Mouse (Mus musculus) cerebellum, adult 18-20 months (tissue): Measurements from ENCODE around the gene Timm8a1.
A peak's percentile ranks its signal among the peaks of the same experiment; 100 is the strongest.
"Not testable (repeated sequence)": the region's sequence is repeated elsewhere in the genome, so short reads cannot be mapped to it uniquely, and the experiment has no call there.

Source experiments
- DNase-seq, 2 experiments: peaks; one replicate each; pipeline ENCODE4 v3.0.0; 2021

Gene Timm8a1

DNA sequence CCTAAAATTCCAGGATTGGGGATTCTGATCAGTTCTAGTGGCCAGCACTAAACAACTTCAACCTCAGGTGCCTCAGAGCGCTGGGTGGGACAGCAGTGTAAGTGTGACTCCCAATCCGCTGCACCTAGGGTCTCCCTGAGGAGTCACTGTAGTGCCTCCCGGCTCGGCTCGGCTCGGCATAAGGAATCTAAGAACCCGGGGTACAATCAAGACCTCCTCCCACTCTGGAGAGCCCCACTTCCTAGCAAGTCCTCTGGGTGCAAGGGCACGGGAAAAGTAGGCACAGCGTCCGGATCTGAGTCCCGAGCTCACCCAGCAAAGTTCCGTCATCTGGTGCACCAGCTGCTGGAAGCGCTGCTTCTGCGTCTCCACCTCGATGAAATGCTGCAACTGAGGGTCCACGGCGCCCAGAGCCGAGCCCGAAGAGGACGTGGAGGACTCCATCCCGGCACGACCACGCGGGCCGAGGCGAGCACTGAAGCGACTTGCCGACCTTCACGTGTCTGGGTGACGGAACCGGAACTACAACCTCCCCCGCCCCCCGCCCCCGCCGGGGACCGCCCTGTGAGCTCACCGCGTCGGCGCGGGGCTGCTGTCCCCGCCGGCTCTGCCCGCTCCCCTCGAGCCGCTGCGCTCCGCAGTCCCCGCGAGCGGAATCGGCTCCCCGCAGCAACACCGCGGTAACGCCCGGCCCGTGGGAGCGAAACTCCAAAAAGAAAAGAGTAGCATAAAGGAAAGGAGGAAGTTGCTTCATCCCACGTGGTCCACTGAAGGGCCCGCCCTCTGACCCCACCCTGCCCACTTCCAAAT is at the start of gene Timm8a1:
TSS of gene Timm8a1 (minus strand) at position 721 of the 810 bp plus-strand sequence.
- DNase-seq, result peak; percentile 33 to 55

DNA sequence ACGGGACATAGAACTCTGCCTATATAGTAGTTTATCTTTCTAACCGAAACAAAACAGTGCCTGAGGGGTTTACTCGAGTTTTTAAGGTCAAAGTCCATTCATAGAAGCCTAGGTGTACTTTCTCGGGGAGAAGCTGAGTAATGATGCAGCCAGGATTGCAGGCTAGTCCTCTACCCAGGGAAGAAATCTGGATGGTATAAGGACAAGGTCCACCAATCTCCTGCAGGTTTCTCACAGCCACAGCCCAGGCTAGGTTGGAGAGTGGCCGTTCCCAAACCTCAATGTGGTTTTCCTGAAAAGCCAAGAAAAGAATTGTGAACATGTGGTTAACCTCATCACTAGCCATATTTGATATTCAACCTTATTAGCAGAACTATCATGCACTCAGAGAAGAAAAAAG is 48.2 kb upstream of the Timm8a1 start:
- no peak for DNase-seq

DNA sequence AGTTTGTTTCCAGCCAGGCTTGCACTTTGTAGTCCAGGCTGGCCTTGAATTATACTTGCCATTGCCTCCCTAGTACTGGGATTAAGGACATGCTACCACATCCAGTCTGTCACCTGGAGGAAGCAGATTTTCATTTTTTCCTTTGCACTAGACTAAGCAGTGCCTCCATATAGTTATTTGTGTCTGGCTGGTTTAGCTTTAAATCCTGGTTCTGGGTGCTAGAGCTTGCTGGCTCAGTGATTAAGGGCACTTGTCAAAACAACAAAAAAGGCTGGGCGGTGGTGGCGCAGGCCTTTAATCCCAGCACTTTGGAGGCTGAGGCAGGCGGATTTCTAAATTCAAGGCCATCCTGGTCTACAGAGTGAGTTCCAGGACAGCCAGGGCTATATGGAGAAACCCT is 47.3 kb upstream of the Timm8a1 start:
- DNase-seq, result no peak

DNA sequence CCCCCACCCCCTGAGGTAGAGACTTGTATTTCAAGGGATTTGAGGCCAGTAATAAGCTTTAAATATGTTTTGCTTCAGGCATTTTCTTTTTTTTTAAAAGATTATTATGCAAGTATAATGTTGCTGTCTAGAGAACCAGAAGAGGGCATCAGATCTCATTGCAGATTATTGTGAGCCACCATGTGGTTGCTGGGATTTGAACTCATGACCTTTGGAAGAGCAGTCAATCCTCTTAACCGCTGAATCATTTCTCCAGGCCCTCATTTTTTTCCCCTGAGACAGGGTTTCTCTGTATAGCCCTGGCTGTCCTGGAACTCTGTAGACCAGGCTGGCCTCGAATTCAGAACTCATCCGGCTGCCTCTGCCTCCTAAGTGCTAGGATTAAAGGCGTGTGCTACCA is 46.6 kb upstream of the Timm8a1 start:
- DNase-seq, result no peak

DNA sequence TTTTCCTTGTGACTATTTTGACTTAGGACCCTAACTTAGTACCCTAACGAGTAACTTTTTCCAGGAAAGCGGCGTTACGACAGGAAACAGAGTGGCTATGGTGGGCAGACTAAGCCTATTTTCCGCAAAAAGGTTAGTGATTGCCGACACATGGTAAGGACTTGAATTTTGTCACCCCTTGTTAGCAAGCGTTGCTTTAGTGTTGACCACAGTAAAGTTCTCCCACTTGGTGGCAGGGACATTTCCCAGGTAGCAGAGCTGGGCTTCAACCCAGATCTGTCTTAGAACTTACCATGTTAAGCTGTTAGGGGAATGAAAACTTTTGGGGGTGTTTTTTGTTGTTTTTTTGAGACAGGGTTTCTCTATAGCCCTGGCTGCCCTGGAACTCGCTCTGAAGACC is 44.8 kb upstream of the Timm8a1 start:
- no peak for DNase-seq

DNA sequence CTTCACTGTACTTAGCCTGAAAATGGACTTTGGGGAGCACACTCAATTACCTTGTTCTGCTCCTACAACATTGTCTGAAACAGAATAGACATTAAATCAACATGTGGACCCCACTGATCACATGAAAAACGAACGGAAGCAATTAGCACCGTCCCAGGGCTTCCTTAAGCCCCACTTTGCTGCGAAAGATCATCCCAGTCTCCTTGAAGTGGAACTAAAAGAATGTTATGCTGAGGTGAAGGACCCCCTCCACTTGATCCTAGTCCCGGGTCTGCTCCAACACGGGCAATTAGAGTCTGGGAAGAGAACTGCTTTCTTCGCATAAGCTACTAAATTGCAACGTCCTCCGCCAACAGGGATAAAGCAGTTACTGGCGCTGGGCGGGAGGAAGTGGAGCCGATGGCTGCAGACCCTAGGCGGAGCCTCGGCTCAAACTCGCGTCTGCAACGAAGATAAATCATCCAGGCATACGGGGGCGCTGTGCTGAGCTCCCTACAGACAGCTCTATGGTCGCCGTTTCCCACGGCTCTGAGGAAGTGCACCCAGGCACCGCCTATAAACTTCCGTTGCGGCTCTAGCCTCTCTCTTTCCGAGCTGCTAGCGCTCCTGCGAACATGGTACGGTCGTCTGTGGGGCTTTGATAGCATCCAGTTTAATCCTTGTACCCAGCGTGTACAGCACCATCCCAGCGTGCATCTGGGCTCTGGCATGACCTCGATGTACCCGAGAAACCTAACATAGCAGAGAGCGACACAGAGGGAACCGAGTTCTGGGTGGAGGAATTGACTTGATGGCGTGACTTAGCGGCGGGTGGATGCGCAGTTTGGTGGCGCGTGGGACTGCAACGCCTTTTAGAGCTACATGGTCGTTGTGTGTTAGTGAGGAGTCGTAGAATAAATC is 43.7 kb upstream of the Timm8a1 start, which contains the start of gene Rpl36a:
TSS of gene Rpl36a (plus strand) at position 552 of the 900 bp plus-strand sequence.
- DNase-seq, result peak; percentile 87 to 90

DNA sequence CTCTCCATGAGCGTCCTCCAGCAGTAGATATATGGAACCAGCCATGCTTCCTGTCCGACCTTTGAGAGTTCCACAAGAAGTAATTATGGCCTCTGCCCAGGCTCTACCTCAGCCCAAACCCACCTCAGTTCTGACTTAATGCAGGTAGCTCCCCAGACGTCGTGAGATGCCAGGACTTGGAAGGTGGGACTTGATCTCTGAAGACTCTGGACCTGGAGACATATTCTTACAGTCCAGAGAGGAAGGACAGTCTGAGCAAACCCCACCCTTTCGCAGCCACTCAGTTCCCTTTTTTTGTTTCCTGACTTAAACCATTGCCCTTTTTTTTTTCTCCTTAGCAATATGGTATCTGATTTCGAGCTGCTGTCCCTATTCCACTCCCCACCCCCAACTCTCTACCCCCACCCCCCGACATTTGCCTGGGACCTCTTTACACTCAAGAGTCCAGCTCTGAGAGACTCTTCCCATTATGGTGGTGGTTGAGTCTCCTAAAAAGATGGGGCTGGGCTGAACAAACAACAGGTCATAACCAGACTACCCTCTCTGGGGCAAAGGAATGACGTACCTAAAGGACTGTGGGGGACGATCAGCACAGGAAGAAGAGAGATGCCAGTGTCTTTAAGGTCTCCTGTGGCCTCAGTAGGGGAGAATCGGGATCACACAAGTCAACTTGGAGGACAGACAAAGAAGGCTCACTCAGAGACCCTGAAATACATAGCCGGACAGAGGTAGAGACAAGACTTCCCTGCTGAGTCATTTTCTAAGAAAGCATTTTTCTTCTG is 41.4 kb upstream of the Timm8a1 start, which contains the start of gene Btk:
TSS of gene Btk (minus strand) at position 683 of the 782 bp plus-strand sequence.
- DNase-seq, result no peak

DNA sequence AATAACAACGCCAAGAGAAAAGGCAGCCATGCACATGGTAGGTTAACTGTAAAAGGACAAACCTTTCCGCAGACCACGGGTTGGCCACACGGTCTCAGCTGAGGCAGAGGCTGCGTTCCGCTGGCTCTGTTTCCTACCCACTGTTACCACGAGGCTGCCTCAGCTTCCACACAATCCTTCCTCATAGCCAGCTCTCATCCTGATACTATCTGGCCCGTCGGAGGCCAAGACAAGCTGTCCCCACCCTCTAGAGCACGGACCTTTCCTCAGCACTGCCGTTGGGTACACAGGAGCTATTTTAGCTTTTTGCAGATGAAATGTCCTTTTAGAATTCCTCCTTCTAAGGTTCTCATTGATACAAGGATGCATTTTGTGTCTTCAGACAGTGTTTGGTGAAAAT is 40.6 kb upstream of the Timm8a1 start:
- no peak for DNase-seq

DNA sequence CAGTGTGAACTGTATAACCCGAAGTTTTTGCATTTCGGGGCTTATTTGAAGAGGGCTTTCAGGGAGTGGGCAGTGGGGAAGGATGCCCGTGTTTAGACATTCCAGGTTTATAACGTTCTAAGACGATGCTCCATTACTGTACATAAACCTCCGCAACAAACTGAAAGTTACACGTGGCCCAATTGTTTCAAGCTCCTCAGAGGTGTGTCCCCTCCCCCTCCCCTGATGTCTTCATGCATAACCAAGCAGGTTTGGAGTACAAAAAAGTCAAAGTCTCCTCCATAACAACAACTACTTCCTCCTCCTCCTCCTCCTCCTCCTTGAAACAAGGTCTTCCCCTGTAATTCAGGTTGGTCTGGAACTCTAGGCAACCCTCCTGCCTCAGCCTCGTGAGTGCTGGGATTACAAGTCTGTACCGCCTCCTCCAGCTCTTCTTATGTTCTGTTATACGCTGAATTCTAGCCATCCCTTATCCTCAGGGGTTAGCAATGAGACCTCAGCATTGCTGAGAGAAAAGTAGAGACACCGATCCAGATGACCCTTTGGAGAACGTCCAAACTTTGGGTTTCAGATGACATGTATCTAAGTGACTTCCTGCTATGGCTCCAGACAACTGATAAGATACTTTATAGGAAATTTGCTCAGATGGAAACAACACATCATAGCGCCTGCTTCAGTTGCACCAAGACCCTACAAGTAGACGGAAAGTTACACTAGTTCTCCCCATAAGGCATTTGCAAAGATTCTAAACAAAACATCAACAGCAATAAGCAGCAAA is 39.1 kb upstream of the Timm8a1 start:
- no peak for DNase-seq

DNA sequence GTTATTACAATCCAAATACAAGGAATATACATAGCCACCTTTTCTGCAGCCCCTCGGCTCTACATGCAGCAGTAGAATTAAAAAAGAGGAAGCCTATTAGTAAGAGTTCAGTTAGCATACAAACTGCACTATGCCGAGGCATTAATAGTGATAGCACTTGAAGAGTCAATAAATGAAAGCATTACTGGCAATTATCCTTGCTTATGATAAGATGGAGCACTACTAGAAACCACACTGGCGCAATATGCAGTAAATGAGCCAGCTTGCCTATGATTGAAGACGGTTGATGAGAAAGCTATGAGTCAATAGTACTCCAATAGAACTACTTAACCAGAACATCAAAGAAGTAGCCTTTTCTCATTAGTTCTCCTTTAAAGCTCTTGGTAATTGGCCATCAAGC is 36.2 kb upstream of the Timm8a1 start:
- DNase-seq, result no peak

DNA sequence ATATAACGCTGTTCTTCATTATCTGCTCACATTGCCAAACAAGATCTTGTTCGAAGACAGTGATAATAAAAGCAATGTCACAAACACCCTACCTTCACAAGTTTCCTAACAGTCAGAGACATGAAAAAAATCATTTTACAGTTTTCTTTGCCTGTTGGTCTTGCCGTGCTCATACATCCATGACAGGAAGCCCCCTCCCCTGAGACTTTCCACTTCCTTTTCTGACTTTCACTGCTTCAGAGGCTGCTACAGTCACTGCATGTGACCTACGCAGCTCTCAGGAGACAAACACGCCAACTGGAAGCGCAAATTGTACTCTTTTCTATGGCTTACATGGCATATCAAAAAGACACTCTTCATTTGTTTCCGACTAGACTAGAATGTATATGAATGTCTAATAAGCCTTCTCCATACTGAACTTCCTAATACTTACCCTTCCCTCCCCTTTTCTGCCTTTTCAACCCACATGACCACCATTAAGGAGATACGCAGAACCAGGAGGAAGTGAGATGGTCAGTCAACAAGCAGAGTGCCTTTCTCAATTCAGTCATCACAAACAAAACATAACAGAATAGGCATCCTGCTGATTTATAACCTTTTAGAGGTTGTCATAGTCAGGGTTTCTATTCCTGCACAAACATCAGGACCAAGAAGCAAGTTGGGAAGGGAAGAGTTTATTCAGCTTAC is 25.0 kb upstream of the Timm8a1 start:
- DNase-seq, result no peak

DNA sequence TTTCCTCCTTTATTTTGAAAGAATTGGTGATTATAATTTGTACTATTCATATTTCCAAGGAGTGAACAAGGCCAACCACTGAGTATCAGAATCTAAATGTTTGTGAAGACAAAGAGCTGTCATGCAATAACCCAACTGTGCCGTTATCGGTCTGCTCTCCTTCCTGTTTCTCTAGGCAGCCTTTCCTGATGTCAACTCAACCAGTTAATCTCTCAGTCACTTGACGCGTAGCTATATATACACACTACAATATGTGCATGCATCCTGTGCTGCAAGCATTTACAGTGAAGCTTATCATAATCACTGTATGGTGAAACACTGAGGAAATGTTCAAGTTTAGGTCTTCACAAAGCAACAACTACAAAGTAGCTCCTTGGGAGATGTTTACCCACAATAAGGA is 22.7 kb upstream of the Timm8a1 start:
- no peak for DNase-seq

DNA sequence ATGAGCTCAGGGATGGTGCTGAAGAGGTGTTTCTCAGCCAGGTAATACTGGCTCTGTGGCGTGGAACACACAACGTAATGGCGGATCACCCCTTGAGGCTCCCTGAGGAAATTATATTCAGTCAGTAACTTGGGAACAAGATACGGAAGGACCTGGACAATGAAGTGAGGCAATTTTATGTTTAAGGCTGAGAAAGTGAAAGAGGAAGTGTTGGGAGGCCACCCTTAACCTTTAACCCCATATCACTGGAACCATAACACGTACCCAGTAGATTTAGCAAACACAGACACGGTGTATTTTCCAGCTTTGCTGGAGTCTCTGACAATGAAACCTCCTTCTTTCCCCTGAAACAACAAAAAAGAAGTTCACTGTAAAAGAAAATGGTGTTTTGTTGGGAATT is 12.8 kb upstream of the Timm8a1 start:
- no peak for DNase-seq

DNA sequence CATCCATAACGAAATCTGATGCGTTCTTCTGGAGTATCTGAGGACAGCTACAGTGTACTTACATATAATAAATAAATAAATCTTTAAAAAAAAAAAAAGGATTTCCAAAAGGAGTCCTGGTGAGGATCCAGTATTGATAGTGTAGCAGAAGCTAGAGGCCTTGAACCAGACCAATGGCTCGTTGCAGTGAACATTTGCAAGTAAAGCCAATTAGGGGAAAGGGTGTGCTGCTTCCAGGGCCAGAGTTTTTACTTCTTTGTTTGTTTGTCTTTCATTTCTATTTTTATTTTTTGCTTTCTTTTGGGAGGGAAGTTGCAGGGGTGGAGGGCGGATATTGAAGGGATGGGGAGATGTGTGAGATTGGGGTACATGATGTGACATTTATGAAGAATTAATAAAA is 11.7 kb upstream of the Timm8a1 start:
- no peak for DNase-seq

DNA sequence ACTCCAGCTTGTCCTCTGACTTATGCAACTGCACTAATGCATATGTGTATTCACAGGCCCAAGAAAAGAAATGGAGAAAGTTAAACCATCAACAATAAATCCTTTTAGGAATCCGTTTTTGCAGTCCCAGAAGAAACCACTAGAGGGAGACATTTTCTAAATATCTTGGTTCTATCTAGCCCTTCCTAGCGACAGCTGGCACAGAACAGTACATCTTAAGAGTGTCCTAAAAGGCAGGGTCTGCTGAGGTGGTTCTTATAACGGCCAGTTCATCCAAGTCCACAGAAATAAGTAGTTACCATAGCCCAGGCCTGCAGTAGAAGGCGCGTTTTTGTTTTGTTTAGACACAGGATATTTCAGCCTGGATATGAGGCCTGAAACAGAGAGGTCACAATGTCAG is 9.2 kb upstream of the Timm8a1 start:
- DNase-seq, result peak in 1 of 2 experiments; percentile 45

DNA sequence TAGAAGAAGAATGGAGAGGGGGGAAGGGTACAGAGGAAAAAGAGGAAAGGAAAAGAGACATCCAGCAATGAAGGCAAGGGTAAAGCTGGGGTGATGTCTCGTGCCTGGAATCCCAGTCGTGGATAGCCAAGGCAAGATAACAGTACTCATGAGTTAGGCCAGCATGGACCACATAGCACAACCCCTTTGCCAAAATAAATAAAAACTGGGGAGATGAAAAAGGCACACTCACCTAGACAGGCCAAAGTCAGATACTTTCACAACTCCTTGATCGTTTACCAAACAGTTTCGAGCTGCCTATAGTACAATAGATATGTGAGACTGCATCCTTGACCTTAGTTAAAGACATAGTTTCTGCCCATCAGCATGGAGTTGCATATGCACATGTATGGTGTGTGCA is 5.7 kb upstream of the Timm8a1 start:
- DNase-seq, result no peak

DNA sequence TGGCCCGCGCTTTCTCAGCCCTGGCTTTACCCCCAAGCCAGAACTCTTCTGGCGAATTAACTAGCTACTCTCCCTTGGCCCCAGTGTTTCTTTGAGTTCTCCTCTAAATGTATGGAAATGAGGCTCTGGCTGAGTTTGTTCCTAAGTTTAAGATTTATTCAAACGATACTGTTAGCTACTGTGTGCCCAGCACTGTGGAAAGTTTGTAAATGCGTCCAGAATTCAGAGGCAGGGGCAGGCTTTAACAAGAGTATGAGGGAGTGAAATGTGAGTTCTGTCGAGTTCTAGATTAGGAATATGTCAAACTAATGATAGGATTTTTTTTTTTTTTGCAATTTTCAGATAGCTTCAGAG is 267 bp upstream of the Timm8a1 start:
- no peak for DNase-seq

DNA sequence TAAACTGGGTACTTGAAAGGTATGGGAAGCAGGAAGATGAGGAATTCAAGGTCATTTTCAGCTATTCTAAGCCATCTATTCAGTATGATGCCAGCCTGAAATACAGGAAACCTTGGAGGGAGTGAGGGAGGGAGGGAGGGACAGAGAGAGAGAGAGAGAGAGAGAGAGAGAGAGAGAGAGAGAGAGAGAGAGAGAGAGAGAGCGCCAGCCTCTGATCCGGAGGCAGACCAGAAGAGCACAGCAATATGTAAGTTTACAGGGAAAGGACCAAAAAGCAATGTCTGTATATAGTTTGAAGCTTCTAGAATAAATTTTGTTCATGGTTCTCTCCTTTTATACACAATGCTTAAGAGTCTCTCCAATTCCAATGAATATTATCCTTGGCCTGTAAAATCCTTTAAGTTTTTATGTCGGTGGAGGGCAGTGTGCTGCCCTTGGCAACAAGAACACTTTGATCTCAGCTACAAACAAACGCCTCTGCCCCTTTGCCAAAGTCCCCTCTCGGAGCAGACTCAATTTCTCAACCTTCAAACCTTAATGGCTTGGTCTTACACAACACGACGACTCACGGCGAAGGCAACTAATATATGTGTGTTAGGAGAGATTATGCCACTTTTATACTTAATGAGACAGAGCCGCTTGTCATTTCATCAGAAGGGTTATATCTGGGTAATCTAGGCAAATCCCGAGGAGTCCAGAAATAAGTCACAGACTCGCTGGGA is 1.1 kb downstream of the Timm8a1 start:
- peak in 1 of 2 experiments; percentile 5 for DNase-seq

DNA sequence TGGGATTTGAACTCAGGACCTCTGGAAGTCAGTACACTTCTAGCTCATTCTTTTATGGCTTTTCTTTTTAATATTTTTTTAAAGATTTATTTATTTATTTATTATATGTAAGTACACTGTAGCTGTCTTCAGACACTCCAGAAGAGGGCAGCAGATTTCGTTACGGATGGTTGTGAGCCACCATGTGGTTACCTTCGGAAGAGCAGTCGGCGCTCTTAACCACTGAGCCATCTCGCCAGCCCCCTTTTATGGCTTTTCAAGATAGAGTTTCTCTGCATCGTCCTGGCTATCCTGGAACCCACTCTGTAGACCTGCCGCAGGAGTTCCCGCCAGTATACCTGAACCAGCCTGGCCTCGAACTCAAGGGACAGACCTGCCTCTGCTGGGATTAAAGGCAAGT is 1.9 kb downstream of the Timm8a1 start:
- DNase-seq, result not testable (repeated sequence)

DNA sequence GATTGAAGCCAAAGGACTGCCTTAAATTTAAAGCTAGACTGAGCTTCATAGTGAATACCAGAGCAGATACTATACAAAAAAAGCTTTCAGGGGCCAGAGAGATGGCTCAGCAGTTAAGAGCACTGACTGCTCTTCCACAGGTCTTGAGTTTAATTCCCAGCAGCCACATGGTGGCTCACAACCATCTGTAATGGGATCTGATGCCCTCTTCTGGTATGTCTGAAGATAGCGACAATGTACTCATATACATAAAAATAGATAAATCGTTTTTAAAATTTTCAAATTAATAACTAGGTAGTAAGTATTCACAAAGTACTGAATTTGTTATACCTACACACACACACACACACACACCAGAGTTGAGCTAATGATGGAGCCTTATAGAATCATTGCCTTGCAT is 8.3 kb downstream of the Timm8a1 start:
- no peak for DNase-seq

DNA sequence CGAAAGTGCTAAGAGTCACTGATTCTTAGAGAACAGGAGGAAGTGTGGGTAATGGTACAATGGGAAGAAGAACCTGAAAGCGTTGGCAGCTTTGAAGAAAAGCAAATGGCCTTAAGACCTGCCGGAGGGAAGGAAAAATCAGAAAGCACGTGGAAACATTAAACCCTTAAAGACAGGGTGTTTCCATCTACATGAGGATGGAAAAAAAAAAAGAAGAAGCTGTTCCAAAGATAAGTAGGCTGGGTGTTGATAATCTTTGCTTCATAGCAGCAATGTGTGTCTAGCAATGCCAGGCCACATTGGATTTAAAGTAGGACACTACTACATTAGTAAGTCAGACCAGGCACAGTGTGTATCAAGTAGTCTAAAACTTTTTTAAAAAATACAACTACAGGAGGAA is 16.4 kb downstream of the Timm8a1 start:
- DNase-seq, result no peak
